Mouse (Mus musculus) fat pad, adult 2 months (tissue): ENCODE results near the gene Proca1.
"Not testable (repeated sequence)": the region's sequence is repeated elsewhere in the genome, so short reads cannot be mapped to it uniquely, and the experiment has no call there.

Experiments used
- DNase-seq: peaks from one replicate; pipeline ENCODE4 v3.0.0-alpha.2; 2011; ENCODE audit warnings: low read depth, low spot score; ENCODE audit errors: extremely low read depth

Gene Proca1

DNA sequence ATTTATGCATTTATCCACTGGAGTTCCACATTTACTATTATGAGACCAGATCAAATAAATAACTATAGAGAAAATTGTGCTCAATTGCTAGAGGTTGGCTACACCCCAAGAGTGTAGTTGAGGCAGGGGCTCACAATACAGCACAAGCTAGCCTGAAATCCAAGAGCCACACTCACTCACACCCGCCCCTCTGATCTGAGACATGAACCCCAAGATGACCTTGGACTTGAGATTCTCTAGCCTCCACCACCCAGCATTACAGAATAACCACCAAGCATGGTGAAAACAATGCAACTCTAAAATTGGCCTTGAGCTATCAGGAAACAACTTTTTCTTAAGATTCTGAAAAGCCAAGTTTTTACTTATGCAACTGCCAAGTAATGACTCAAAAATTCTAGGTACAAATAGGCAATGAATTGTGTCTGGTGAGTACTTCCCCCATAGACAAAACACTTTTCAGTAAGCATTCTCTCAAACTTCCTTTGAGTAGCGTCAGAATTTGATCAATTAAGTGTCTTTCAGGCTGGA, 11.3 kb upstream of the Proca1 start:
- DNase-seq: no peak

DNA sequence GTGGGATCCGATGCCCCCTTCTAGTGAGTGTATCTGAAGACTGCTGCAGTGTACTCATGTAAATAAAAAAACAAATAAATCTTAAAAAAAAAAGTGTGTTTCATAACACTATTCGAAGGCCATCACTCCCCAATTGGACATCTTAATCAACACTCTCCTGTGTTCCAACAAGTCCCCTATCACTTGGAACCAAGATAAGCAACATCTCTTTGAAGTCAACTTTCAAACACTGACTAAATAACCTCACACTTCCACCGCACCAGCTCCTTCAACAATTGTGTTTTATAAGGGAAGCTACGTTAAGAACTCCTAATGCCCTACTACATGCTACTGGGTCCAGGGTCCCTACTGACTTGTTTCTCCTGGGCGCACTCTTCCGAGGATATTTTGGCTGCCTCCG, 10.7 kb upstream of the Proca1 start:
- no peak for DNase-seq

- DNase-seq: no peak
Measured at GRCm38 (mm10) chr11:78182961-78183844, 10.0 kb upstream of the Proca1 start, which contains the start of gene Rpl23a. Rpl23a (minus strand) TSS chr11:78183584.

GRCm38 (mm10) chr11:78183884-78184514, 9.2 kb upstream of the Proca1 start:
- DNase-seq: no peak

DNA sequence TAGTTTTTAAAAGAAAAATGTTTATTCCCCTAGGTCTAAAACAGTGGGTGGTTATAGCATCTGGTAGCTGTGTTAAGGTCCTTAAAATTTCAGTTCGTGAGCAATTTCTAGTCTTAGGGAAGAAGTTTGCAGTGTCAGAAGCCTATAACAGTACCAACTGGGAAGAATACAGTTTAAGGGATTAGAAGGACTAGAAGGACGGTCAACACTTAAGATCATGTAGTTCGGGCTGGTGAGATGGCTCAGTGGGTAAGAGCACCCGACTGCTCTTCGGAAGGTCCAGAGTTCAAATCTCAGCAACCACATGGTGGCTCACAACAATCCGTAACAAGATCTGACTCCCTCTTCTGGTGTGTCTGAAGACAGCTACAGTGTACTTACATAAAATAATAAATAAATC, 8.5 kb upstream of the Proca1 start:
- not testable (repeated sequence) for DNase-seq

DNA sequence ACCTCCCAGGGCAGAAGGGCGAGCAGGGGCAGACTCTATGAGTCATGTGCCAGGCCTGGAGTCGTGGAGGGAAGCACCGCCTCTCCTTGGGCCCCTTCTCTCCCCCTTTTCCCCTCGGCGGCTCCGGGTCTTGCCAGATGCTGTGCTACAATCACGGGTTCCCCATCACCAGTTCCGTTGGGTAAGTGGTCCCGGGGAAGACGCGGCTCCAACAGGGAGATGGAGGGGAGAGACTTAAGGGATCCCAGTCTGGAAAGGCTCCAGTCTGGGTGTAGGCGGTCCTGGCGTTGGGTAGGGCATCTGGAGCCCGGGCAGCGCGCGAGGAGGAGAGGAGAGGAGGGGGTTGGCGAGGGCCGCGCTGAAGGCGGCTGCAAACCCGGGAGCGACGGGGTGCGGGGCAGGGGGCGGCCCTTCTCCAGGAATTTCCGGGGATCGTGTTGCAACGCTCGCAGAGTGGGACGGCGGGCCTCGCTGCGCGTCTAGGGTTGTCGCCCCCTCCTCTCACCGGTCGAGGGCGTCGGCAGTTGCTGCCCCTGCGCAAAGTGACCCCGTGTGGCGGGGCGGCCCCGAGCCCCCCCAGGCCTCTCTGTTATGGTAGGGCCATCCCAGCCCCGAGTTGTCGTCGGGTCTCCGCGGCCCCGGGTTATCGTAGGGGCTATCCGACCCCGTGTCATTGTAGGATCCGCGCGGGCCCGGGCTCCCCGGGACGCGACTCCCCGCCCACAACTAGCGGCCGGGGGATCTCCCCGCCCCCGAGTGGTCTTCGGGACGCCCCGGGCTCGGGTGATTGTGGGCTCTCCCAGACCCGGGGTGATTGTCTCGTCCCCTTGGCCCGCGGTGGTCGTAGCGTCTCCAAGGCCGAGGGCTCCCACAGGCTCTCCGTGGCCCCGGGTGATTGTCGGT, 4.6 kb upstream of the Proca1 start, which contains the start of gene Rab34:
TSS of gene Rab34 (plus strand) at position 100 of the 903 bp plus-strand sequence.
- no peak for DNase-seq

DNA sequence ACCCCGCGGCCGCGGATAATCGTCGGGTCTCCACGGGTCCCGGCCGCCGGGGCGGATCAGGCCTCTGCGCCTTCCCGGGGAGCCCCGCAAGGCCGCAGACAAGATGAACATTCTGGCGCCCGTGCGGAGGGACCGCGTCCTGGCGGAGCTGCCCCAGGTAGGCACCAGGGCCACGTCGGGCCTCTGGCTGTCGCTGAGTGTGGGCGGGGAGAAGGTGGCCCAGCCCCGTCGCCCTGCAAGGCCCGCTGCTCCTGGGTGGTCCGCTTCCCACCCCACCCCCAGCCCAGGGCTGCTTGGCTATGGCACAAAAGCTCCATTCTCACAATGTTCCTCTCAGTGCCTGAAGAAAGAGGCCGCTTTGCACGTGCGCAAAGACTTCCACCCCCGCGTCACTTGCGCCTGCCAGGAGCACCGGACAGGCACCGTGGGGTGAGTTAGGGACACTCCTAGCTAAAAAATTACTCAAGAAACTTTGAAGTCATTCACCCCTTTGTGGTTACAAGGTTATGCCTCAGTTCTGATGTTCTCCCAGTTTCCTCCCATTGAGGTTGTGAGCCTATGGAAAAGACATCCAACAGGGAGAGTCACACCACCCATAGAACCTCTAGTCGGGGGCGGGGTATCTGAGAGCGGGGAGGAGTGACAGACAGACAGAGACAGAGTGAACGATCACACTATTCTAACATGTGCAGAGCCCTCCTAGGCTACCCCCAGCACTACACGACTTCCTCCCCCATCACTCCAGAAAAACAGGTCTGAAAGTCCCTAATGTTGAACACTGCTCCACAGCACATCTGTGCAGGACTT, 3.8 kb upstream of the Proca1 start:
- no peak for DNase-seq

DNA sequence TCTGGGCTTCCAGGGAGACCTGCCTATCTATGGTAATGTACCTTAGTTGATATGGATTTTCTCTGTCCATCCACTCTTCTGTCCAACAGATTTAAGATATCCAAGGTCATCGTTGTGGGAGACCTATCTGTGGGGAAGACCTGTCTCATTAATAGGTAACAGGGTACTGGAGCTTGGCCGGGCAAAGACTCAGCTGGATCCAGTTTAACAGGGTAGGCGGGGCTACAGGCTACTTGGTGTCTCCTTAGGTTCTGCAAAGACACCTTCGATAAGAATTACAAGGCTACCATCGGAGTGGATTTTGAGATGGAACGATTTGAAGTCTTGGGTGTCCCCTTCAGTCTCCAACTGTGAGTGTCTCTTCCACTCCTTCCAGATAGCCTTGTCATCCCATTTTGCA, 3.2 kb upstream of the Proca1 start:
- no peak for DNase-seq

DNA sequence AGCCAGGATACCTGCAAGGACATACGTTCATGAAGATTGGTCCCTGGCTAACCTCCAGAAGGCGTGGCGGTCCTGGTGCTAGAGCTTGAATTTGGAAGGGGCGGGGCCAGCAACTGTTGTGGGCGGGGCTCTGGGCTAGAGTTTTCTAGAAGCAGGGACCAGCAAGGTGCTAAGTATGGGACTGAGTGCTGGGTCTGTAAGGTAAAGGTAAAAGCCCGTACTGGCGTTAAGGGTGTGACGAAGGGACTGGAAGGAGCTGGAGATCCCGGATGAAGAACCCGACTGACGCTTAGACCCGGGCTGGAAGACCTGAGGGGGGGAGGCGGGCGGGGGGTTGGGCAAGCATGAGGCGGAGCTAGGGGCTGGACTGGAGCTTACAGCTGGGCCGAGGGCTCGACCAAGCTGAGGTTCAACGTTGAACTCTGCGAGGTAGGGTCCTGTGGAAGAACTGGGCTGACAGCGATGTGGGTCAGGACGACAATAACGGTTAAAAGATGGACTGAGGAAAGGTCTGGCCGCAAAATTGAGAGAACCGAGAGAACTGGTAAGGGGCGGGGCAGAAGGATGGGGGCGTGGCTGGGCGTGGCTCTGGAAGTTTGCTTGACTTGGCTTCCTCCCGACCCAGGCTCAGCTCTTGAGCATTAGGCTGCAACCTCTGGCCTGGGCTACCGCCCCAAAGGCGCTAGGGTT, 1.4 kb downstream of the Proca1 start:
- DNase-seq: no peak

DNA sequence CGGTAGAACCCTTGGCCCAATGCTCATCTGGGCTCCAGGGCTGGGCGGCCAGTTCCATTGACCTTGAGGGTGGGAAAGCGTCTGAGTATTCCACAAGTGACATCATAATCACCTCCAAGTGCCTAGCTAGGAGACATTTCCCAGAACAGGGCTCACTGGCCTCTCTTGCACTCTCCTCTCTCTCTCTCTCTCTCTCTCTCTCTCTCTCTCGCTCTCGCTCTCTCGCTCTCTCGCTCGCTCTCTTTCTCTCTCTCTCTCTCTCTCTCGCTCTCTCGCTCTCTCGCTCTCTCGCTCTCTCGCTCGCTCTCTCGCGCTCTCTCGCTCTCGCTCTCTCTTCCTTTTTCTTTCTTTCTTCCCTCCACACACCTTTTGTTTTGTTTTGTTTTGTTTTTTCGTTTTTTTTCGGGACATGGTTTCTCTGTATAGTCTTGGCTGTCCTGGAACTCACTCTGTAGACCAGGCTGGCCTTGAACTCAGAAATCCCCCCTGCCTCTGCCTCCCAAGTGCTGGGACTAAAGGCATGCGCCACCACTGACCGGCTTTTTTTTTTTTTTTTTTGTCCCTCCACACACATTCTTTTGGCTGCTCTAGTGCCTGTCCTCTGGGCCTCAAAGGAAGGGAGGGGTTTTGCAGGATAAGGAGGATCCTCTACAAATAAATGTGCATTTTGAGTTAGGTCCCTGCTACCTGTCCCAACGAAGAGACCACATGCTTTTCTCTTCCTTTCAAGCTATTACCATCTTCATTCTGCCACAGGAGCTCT, 2.1 kb downstream of the Proca1 start:
- no peak for DNase-seq

DNA sequence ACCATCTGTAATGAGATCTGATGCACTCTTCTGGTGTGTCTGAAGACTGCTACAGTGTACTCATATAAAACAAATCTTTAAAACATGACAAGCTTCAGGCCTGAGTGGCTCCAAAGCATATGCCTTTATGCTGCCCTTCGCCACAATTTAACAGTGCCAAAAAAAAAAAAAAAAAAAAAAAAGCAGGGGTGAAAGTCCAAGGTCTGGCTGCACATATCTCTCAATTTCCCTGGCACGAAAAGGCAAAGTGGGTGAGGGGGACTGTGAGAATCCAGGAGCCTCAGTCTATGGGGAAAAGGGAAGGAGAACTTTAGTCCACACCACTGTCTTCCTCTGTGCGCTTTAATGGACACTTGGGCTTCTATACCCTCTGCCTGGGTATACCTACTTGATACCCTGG, 9.2 kb downstream of the Proca1 start:
- no peak for DNase-seq

GRCm38 (mm10) chr11:78204287-78204686, 11.1 kb downstream of the Proca1 start:
- DNase-seq: no peak

GRCm38 (mm10) chr11:78205361-78206206, 12.4 kb downstream of the Proca1 start:
- no peak for DNase-seq

DNA sequence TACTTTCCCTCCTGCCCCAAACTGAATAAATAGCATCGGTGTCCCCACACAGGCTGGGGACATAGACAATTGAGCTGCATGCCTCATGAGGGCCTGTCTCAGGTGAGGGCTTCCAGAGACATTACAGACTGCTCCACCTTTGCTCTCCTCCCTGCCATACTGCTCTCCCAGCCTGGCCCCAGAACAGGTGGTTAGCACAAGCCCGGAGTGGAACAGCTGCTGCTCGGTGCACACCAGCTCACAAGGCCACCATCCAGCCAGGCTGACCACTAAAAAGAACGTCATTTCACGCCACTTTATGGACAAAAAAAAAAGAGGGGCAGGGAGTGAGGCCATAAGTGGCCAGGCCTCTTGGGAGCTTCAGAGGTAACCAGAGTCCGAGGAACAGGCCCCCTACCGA, 14.0 kb downstream of the Proca1 start:
- DNase-seq: no peak

- DNase-seq: no peak
Measured at GRCm38 (mm10) chr11:78209886-78210285, 16.7 kb downstream of the Proca1 start.

- peak; percentile 68 for DNase-seq
Measured at GRCm38 (mm10) chr11:78210615-78211014, 17.4 kb downstream of the Proca1 start.

GRCm38 (mm10) chr11:78211513-78211912, 18.3 kb downstream of the Proca1 start:
- no peak for DNase-seq
